Mouse (Mus musculus): ENCODE data around the gene Efcab11. TPM values are rescaled to one million over a fixed set of nuclear protein-coding genes. Genes with fewer than 3 reads are reported as not detected.

Gene Efcab11
- polyA plus RNA-seq, 1 experiment from 2014 or later: 10.6 TPM

GRCm38 (mm10) chr12:99764053-99764452 is 120.2 kb downstream of the Efcab11 start:
- Histone ChIP-seq H3K4me3 (replicated peaks) (no peak overlapping the region), H3K4me2 (no peak overlapping the region), H3K4me1 (no peaks in the 10 kb centered on the region), H3K27ac (no peak overlapping the region), H3K9me3 (no peaks in the 10 kb centered on the region), H3K9ac (no peak overlapping the region), H3K36me3 (no peaks in the 10 kb centered on the region), H3K27me3 (replicated peaks) (no peaks in the 10 kb centered on the region)
- no peak for ATAC-seq (ENCODE audit: insufficient read depth, low FRiP score, low read depth)
- WGBS: 91% methylated on average over 3 of the region's 3 CpGs

- Histone ChIP-seq H3K4me1 (peaks cover 3% of the 10 kb centered on the region; the same call in 1 of the 2 replicates), H3K4me2 (peak overlapping the region; percentile 30; the same call in 1 of the 2 replicates), H3K36me3 (no peaks in the 10 kb centered on the region), H3K9me3 (no peaks in the 10 kb centered on the region), H3K9ac (no peak overlapping the region), H3K4me3 (replicated peaks) (no peak overlapping the region), H3K27ac (peak overlapping the region; percentile 9; the same call in 1 of the 2 replicates), H3K27me3 (replicated peaks) (no peaks in the 10 kb centered on the region)
- ATAC-seq (ENCODE audit: insufficient read depth, low FRiP score, low read depth): no peak
- WGBS: 60% methylated on average over 15 of the region's 15 CpGs
Observed at GRCm38 (mm10) chr12:99757754-99758526, 126.3 kb downstream of the Efcab11 start.

GRCm38 (mm10) chr12:99756914-99757687 is 127.1 kb downstream of the Efcab11 start:
- no peak overlapping the region; the same call in 1 of the 2 replicates for H3K4me3 ChIP-seq (replicated peaks)
- H3K27ac ChIP-seq: peak overlapping the region; percentile 9; the same call in 1 of the 2 replicates
- ATAC-seq (ENCODE audit: insufficient read depth, low FRiP score, low read depth): no peak
- H3K9me3 ChIP-seq: no peaks in the 10 kb centered on the region
- no peak overlapping the region for H3K9ac ChIP-seq
- peak overlapping the region; percentile 30 for H3K4me2 ChIP-seq
- peaks cover 3% of the 10 kb centered on the region; the same call in 1 of the 2 replicates for H3K4me1 ChIP-seq
- WGBS: 48% methylated on average over 18 of the region's 18 CpGs
- H3K36me3 ChIP-seq: no peaks in the 10 kb centered on the region
- no peaks in the 10 kb centered on the region for H3K27me3 ChIP-seq (replicated peaks)

- no peak overlapping the region for H3K4me3 ChIP-seq (replicated peaks)
- no peak overlapping the region for H3K27ac ChIP-seq
- no peak for ATAC-seq (ENCODE audit: insufficient read depth, low FRiP score, low read depth)
- H3K9ac ChIP-seq: no peak overlapping the region
- H3K36me3 ChIP-seq: no peaks in the 10 kb centered on the region
- no peaks in the 10 kb centered on the region for H3K9me3 ChIP-seq
- H3K27me3 ChIP-seq (replicated peaks): no peaks in the 10 kb centered on the region
- peaks cover 3% of the 10 kb centered on the region; the same call in 1 of the 2 replicates for H3K4me1 ChIP-seq
- no peak overlapping the region for H3K4me2 ChIP-seq
- WGBS: 85% methylated on average over 9 of the region's 9 CpGs
Observed at GRCm38 (mm10) chr12:99756213-99756612, 128.0 kb downstream of the Efcab11 start.

- no peak overlapping the region for H3K9ac ChIP-seq
- H3K4me2 ChIP-seq: no peak overlapping the region
- H3K36me3 ChIP-seq: no peaks in the 10 kb centered on the region
- no peaks in the 10 kb centered on the region for H3K9me3 ChIP-seq
- H3K4me1 ChIP-seq: peaks cover under 1% of the 10 kb centered on the region; the same call in 1 of the 2 replicates
- H3K27me3 ChIP-seq (replicated peaks): no peaks in the 10 kb centered on the region
- WGBS: 39% methylated on average over 11 of the region's 11 CpGs
- H3K4me3 ChIP-seq (replicated peaks): no peak overlapping the region
- no peak for ATAC-seq (ENCODE audit: insufficient read depth, low FRiP score, low read depth)
- H3K27ac ChIP-seq: no peak overlapping the region
Observed at GRCm38 (mm10) chr12:99752986-99753385, 131.3 kb downstream of the Efcab11 start.

- no peak overlapping the region for H3K4me3 ChIP-seq (replicated peaks)
- WGBS: 68% methylated on average over 3 of the region's 3 CpGs
- no peaks in the 10 kb centered on the region for H3K27me3 ChIP-seq (replicated peaks)
- H3K36me3 ChIP-seq: no peaks in the 10 kb centered on the region
- no peak overlapping the region for H3K27ac ChIP-seq
- no peaks in the 10 kb centered on the region for H3K9me3 ChIP-seq
- no peaks in the 10 kb centered on the region for H3K4me1 ChIP-seq
- no peak overlapping the region for H3K9ac ChIP-seq
- ATAC-seq (ENCODE audit: insufficient read depth, low FRiP score, low read depth): no peak
- no peak overlapping the region for H3K4me2 ChIP-seq
Observed at GRCm38 (mm10) chr12:99749391-99749790, 134.8 kb downstream of the Efcab11 start.

GRCm38 (mm10) chr12:99741631-99742030 is 142.6 kb downstream of the Efcab11 start:
- no peak overlapping the region for H3K27ac ChIP-seq
- H3K27me3 ChIP-seq (replicated peaks): no peaks in the 10 kb centered on the region
- WGBS: 64% methylated on average over 8 of the region's 8 CpGs
- H3K4me3 ChIP-seq (replicated peaks): no peak overlapping the region
- no peak overlapping the region for H3K9ac ChIP-seq
- no peak for ATAC-seq (ENCODE audit: insufficient read depth, low FRiP score, low read depth)
- no peaks in the 10 kb centered on the region for H3K36me3 ChIP-seq
- no peak overlapping the region for H3K4me2 ChIP-seq
- no peaks in the 10 kb centered on the region for H3K4me1 ChIP-seq
- no peaks in the 10 kb centered on the region for H3K9me3 ChIP-seq

- Histone ChIP-seq H3K9ac (no peak overlapping the region), H3K27me3 (replicated peaks) (no peaks in the 10 kb centered on the region), H3K4me2 (no peak overlapping the region), H3K27ac (no peak overlapping the region), H3K4me3 (replicated peaks) (no peak overlapping the region), H3K4me1 (no peaks in the 10 kb centered on the region), H3K9me3 (no peaks in the 10 kb centered on the region), H3K36me3 (no peaks in the 10 kb centered on the region)
- ATAC-seq (ENCODE audit: insufficient read depth, low FRiP score, low read depth): no peak
- 83% methylated on average over 5 of the region's 5 CpGs for WGBS
Observed at GRCm38 (mm10) chr12:99739211-99739610, 145.0 kb downstream of the Efcab11 start.

- Histone ChIP-seq H3K36me3 (no peaks in the 10 kb centered on the region), H3K27me3 (replicated peaks) (no peaks in the 10 kb centered on the region), H3K4me2 (no peak overlapping the region), H3K9me3 (no peaks in the 10 kb centered on the region), H3K9ac (no peak overlapping the region), H3K4me3 (replicated peaks) (no peak overlapping the region), H3K4me1 (no peaks in the 10 kb centered on the region), H3K27ac (no peak overlapping the region)
- 75% methylated on average over 6 of the region's 6 CpGs for WGBS
- no peak for ATAC-seq (ENCODE audit: insufficient read depth, low FRiP score, low read depth)
Observed at GRCm38 (mm10) chr12:99738256-99738655, 146.0 kb downstream of the Efcab11 start.

GRCm38 (mm10) chr12:99736971-99737370 is 147.3 kb downstream of the Efcab11 start:
- no peaks in the 10 kb centered on the region for H3K4me1 ChIP-seq
- H3K4me3 ChIP-seq (replicated peaks): no peak overlapping the region
- H3K4me2 ChIP-seq: no peak overlapping the region
- WGBS: 68% methylated on average over 3 of the region's 3 CpGs
- H3K36me3 ChIP-seq: no peaks in the 10 kb centered on the region
- no peak for ATAC-seq (ENCODE audit: insufficient read depth, low FRiP score, low read depth)
- H3K27me3 ChIP-seq (replicated peaks): no peaks in the 10 kb centered on the region
- H3K27ac ChIP-seq: no peak overlapping the region
- no peaks in the 10 kb centered on the region for H3K9me3 ChIP-seq
- H3K9ac ChIP-seq: no peak overlapping the region

- H3K9ac ChIP-seq: no peak overlapping the region
- H3K4me3 ChIP-seq (replicated peaks): no peak overlapping the region
- no peaks in the 10 kb centered on the region for H3K27me3 ChIP-seq (replicated peaks)
- H3K27ac ChIP-seq: no peak overlapping the region
- H3K9me3 ChIP-seq: no peaks in the 10 kb centered on the region
- ATAC-seq (ENCODE audit: insufficient read depth, low FRiP score, low read depth): no peak
- H3K4me1 ChIP-seq: no peaks in the 10 kb centered on the region
- H3K4me2 ChIP-seq: no peak overlapping the region
- H3K36me3 ChIP-seq: no peaks in the 10 kb centered on the region
- 61% methylated on average over 10 of the region's 10 CpGs for WGBS
Observed at GRCm38 (mm10) chr12:99735172-99735571, 149.1 kb downstream of the Efcab11 start.

GRCm38 (mm10) chr12:99724206-99724605 is 160.0 kb downstream of the Efcab11 start:
- H3K36me3 ChIP-seq: no peaks in the 10 kb centered on the region
- H3K9ac ChIP-seq: no peak overlapping the region
- ATAC-seq (ENCODE audit: insufficient read depth, low FRiP score, low read depth): no peak
- H3K4me2 ChIP-seq: no peak overlapping the region
- H3K9me3 ChIP-seq: no peaks in the 10 kb centered on the region
- 96% methylated on average over 12 of the region's 12 CpGs for WGBS
- no peak overlapping the region for H3K27ac ChIP-seq
- no peaks in the 10 kb centered on the region for H3K4me1 ChIP-seq
- no peak overlapping the region for H3K4me3 ChIP-seq (replicated peaks)
- H3K27me3 ChIP-seq (replicated peaks): no peaks in the 10 kb centered on the region
